Mouse (Mus musculus): Measurements from ENCODE around the gene Tbc1d25.

- TF ChIP-seq CTCF (IDR thresholded peaks at IDR 0.05; ENCODE audit: extremely low read depth, insufficient read depth, insufficient read length, insufficient replicate concordance) (no peak), POLR2A (IDR thresholded peaks at IDR 0.05; ENCODE audit: low read depth, low read length) (no peak)
Observed at GRCm38 (mm10) chrX:8139480-8139879, 36.5 kb downstream of the Tbc1d25 start.

All from spleen, adult 2 months (tissue).